Mouse (Mus musculus): ENCODE measurements around the gene Tex19.1.
"Not testable (repeated sequence)": the region's sequence is repeated elsewhere in the genome, so short reads cannot be mapped to it uniquely, and the experiment has no call there.

Tex19.1 gene

GRCm38 (mm10) chr11:121145865-121146264 is at the start of gene Tex19.1:
Gene Tex19.1 (plus strand): TSS chr11:121146143.
- no peak for DNase-seq (ENCODE audit: low spot score in 2 of 2)

GRCm38 (mm10) chr11:121099762-121100161 is 46.2 kb upstream of the Tex19.1 start:
- no peak for DNase-seq (ENCODE audit: low spot score in 2 of 2)

DNA sequence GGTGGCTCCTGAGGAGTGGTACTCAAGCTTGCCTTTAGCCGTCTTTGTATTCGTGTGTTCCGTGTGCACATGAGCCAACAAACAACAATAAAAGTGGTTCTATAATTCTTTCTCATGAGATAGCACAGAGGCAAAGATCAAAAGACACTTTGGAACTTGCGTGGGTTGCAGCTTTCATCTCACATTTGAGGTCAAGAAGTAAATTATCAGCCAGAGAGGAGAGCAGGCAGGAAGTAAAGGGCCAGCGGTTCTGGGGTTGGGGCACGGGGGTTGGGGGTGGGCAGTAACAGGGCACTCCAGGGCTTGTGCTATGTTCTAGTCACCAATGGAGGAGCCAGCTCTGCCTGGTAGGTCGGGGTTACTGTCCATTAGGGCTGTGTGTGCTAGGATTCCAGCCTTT is 45.3 kb upstream of the Tex19.1 start:
- DNase-seq (ENCODE audit: low spot score in 2 of 2) = no peak

DNA sequence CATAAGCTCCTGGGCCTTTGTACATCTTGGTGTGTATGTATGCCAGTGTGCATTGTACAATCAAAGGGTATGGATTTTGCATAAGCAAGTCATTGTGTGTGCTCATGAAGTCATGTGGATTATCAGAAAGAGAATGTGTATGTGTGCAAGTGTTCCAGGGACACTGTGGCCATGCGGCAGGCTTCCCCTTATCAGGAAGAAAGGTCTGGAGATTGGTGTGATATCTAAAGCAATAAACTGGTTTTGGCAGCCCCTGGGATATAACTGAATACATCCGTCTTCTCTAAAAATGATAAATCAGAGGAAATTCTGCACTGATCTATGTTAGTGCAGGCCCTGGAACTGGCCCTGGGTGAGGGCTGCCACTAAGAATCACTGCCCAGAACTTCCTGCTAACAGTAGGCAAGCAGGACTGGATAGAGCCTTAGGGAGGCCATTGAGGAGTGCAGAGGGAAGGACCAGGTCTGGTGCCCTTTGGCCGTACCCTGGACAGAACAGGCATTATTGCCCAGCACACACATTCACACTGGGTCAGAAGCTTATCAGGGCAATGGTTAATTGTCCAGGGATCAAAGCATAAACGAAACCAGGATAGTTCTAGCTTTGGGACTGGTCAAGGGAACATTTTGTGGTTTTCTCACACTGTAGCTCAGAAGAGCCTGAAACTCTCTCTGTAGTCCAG is 44.7 kb upstream of the Tex19.1 start:
- no peak for DNase-seq (ENCODE audit: low spot score in 2 of 2)

- DNase-seq (ENCODE audit: low spot score in 2 of 2) = not testable (repeated sequence)
Observed at GRCm38 (mm10) chr11:121107242-121107641, 38.7 kb upstream of the Tex19.1 start.

GRCm38 (mm10) chr11:121108061-121108460 is 37.9 kb upstream of the Tex19.1 start:
- no peak for DNase-seq (ENCODE audit: low spot score in 2 of 2)

- DNase-seq (ENCODE audit: low spot score in 2 of 2) = no peak
Observed at GRCm38 (mm10) chr11:121109986-121110385, 36.0 kb upstream of the Tex19.1 start.

DNA sequence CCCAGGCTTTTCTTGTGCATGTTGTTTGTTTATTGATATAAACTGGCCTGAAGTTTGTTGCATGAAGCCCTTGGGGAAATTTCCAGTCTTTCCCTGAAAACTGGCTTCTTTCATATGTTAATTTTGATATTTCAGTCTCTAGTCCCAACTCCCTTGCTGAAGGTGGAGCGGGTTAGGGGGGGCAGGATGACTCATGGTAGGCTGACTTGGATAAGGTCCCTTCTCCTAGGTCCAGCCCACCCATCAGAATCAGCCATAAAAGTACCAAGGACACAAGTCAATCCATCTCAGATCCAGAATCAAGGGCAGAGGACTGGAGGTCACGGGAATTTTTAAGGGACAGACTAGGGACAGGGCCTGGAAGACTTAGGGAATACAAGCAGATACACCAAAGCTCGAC is 34.9 kb upstream of the Tex19.1 start:
- no peak for DNase-seq (ENCODE audit: low spot score in 2 of 2)

DNA sequence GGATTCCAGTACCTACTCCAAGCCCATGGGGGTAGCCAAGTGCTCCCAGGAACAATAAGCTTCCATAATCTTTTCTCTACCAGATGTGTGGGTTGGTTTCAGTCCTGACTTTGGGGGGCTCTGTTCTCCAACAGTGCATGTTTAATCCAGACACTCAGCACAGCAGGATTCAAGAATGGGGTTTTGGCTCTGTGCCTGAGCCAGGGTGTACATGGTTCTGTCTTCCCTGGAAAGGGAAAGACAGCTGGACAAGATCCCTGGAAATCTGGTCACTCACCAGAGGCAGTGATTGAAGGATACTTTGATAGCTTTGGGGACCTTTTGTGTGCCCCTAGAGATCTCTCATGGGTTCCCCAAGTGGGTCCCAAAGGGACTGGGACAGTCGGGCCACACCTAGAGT is 34.3 kb upstream of the Tex19.1 start:
- no peak for DNase-seq (ENCODE audit: low spot score in 2 of 2)

DNA sequence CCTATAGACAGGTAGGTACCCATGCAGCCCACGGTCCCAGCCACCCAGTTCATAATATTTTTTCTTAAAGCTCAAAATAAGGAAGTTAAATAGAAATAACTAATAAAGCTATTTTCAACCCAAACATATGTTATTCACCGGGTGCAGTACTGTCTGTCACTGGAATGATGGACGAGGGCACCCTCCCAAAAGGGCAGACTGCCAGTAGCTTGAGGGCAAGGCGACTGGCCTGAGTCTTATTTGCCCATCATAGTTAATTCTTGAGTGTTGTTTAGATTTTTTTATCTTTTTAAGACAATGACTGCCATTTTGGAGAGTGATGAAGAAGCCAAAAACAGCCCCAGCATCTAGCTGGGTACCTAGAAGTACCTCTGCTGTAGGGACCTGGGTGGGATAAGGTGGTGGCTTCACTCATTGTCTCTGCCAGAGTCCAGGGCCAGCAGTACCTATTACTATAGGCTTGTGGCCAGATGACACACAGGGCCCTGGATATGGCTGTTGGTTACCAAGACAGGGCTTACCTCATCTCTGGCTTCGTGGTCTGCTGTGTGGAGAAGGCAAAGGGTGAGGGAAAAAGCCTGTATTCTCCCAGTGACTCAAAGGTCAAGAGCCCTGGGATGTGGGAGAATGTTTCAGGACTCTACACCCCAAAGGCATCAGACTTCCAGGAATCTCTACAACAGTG is 33.7 kb upstream of the Tex19.1 start:
- no peak for DNase-seq (ENCODE audit: low spot score in 2 of 2)

GRCm38 (mm10) chr11:121118106-121118505 is 27.8 kb upstream of the Tex19.1 start:
- DNase-seq (ENCODE audit: low spot score in 2 of 2) = no peak

DNA sequence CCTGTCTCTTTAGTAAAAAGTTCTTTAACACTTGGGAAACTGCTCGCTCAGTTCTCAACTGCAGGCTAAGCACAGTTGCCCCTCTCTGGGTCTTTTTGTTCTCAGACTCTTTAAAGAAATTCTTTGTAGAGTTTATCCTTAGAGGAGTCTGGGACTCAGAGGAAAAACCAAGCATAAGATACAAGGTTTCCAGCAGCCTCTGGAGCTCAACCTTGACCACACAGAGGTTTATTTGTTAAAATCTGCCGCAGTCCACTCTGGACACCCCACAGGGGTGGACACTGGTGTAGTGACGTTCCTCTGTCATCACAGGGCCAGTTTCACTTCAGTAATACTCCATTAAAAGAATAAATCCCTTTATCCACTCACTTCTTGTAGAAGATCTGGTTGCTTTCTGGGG is 27.4 kb upstream of the Tex19.1 start, which contains the start of gene Tex19.2:
Gene Tex19.2, minus strand, starts transcription at position 101 of the 400 bp plus-strand sequence.
- DNase-seq (ENCODE audit: low spot score in 2 of 2) = no peak

GRCm38 (mm10) chr11:121121151-121121550 is 24.8 kb upstream of the Tex19.1 start:
- DNase-seq (ENCODE audit: low spot score in 2 of 2) = no peak

- no peak for DNase-seq (ENCODE audit: low spot score in 2 of 2)
Observed at GRCm38 (mm10) chr11:121122024-121122670, 23.8 kb upstream of the Tex19.1 start.

DNA sequence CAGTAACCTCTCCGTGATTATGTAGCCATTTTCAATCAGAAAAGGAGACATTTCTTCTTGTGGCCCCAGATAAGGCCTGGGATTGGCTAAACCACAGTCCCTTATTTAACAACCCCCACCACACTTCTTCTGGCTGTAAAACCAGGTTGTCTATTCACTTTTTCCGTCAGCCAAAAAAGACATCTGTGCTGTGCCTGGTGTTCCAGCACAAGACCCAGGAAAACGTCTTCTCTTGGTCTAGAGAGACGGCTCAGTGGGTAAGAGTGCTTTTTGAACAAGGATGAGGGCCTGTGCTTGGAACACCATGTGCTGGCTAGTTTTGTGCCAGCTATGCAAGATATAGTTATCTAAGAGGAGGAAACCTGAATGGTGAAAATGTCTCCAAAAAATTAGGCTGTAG is 22.5 kb upstream of the Tex19.1 start:
- no peak for DNase-seq (ENCODE audit: low spot score in 2 of 2)

DNA sequence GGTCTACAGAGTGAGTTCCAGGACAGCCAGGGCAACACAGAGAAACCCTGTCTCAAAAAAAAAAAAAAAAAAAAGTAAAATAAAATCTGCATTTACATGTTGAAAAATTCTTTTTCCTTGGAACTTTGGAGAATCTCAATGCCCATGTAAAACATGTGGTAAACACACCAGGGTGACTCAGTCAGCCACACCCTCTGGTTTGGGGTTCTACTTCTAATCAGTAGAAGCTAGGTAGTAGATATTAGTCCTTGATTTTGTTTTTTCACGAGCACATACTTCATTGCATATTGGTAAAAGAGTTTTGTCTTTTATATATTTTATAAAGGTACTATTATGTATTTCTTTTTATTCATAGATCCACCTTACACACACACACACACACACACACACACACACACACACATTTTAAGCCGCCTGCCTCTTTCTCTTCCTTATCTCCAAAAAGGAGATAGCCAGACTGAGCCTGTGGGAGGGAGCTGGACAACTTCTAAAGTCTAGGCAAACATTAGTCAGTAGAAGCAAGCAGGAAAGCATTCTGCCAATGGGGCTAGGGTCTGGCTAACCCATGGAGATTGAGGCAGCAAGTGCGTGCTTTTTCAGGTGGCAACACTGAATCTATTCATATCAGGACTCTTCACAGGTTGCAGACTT is 20.3 kb upstream of the Tex19.1 start:
- DNase-seq (ENCODE audit: low spot score in 2 of 2) = no peak

- no peak for DNase-seq (ENCODE audit: low spot score in 2 of 2)
Observed at GRCm38 (mm10) chr11:121126395-121126794, 19.5 kb upstream of the Tex19.1 start.

DNA sequence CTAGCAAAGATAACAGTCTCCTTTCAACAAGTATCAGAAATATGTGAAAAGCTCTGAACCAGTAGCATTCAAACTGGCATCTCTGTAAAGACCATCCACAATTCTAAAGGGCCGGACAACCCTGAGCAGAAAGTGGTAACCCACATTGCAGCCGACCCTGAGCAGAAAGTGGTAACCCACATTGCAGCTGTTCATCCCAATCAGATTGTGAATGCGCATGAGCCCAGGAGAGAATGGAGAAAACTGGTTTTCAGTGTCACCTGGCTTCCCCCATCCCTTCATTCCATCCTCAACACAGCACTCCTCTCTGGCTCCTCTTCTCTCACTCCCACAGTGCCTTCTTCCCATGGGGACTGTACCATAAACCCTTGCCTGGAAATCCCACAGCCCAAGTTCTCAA is 18.5 kb upstream of the Tex19.1 start:
- no peak for DNase-seq (ENCODE audit: low spot score in 2 of 2)

GRCm38 (mm10) chr11:121129616-121130015 is 16.3 kb upstream of the Tex19.1 start:
- no peak for DNase-seq (ENCODE audit: low spot score in 2 of 2)

DNA sequence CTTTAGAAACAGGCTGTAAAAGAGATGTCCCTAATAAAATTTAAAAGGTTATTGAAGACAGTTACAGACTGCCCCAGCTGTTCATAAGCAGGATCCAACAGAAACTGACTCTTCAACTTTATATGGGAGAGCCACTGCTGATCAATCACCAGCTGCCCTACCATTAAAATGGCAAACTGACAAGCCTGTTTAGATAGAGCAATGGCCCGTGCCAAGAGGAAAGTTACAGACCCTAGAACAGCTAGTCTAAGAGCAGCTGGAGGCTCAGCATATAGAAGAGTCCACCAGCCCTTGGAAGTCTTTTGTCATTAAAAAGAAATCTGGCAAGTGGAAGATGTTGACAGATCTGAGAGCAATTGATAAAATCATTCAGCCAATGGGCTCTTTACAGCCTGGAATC is 11.3 kb upstream of the Tex19.1 start:
- DNase-seq (ENCODE audit: low spot score in 2 of 2) = no peak

DNA sequence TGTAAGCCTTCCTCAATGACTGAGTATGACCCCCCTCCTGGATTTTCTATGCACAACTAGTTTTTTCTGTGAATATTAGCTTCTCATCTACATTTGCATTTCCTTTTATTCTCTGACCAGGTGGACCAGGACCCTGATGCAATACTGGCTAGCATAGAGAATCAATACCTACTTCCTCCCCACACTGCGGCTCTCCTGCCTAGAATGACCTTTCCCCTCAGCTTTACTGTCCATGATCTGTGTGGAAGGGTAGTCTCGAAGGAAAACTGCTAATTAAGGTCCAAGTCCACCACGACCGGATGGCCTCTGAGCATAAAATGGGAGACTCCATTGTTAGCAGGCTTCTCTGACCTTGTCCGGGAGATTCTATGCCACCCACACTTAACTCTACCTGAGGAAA is 8.3 kb upstream of the Tex19.1 start:
- DNase-seq (ENCODE audit: low spot score in 2 of 2) = no peak

GRCm38 (mm10) chr11:121138732-121139131 is 7.2 kb upstream of the Tex19.1 start:
- no peak for DNase-seq (ENCODE audit: low spot score in 2 of 2)
